Mouse (Mus musculus): ENCODE data around the gene Acvr1b. TPM values are rescaled to one million over a fixed set of nuclear protein-coding genes. Genes with fewer than 3 reads are reported as not detected.

Gene Acvr1b
- polyA plus RNA-seq (2017; shearing (Covaris generic)): 1 to 10 TPM; 1.8 to 3.8 TPM

DNA sequence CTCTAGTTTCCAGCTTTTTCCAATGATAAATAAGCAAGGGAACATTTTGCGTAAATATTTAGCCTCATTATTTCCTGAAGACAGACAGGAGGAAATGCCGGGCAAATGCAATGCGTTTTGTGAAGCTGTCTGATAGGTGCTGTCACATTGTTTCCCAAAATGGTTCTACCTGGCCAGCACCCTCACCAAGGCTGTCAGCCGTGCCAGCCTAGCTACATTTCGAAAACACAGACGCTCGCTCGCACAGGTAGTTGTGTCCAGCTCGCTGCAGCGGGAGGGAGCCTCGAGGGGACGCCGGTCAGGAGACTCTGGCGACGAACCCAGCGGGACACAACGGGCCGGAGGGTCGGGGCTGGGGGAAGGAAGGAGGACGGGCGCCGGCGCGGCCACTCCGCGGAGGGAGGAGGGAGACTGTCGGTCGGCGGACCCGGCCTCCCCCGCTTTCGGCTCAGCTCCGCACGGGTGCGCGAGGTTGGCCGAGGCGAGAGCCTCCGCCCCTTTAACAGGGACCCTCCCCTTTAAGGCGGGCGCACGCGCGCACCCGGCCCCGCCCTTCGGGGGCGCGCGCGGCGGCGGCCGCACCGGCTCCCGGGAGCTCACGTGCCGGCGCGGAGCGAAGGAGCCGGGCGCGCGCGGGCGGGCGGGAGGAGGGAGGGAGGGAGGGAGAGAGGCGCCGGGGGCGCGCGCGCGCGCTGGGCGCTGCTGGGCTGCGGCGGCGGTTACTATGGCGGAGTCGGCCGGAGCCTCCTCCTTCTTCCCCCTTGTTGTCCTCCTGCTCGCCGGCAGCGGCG lies at the start of gene Acvr1b:
Acvr1b (plus strand) TSS at position 647 of the 791 bp plus-strand sequence.

DNA sequence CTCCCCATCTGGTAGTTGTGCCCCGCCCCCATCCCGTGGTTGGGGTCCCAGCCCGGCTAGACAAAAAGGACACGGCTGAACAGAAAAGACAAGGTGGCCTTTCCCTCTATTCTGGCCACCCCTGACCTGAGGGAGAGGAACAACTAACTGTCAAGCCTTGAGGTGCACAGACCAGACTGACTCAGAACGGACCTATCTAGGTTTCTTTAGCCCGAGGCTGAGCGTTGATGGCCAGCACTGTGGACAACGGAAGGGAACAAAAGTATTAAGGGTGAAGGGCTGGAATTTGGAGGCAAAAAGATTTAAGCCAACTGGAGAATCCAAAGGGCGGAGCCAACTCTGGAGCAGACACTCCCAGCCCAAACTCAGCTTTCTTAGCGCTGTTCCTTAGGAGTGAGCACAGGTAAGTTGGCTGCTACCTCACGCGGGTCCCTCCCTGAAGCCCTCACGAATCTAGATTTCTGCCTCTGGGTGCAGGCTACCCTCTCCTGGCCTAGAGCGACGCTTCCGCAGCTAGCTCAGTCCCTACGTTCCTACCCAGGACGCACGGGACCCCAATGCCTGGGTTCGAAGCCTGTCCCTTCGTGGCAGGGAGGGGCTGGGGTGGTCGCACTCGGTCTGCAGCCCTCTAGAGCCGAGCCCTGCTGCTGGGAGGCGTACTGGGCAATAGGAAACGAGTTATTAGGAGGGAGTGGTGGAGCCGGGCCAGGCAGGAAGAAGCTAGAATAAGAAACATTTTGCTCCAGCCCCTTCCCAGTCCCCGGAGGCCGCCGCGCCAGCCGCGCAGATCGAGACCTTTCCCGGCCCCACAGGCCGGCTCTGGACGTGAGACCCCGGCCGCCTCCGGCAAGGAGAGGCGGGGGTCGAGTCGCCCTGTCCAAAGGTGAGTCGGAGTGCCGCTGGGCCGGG lies 45.4 kb upstream of the Acvr1b start, which contains the start of gene Acvrl1:
Acvrl1 (plus strand) TSS at position 342 of the 909 bp plus-strand sequence.

DNA sequence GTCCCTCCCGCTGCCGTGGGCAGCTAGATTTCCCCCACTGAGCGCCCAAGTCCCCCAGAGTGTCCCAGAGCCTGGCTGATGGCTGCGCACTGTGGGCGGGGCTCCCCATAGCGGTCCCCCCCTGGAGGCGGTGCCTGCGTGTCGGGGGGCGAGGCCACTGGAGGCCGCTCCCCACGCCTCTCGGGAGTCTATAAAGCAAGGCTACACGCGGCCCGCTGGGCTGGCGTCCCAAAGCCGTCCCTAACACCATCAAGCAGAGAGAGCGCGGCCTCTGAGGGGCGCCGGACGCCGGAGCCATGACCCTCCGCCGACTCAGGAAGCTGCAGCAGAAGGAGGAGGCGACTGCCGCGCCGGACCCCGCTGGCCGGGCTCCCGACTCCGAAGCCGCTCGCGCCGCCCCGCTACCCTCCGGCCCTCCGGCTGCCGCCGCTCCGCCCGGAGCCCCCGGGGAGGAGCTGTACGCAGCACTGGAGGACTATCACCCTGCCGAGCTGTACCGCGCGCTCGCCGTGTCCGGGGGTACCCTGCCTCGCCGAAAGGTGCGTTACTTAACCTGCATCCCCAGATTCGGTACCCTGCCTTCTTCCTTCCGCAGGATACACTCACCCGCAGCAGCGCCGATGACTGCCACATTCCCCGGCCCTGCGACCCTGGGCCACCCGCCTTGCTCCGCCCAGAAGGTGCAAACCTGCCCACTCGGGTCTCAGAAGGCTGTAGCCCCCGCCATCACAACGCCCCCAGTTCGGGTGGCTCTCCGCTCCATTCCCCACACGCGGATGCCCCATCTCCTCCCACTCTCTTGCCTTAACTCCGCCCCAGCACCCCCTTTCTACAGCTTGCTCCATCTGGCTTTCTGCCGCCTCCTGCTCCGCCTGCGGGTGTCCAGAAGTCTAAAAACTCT lies 50.4 kb downstream of the Acvr1b start, which contains the start of gene Grasp:
Grasp (plus strand) TSS at position 183 of the 901 bp plus-strand sequence.

DNA sequence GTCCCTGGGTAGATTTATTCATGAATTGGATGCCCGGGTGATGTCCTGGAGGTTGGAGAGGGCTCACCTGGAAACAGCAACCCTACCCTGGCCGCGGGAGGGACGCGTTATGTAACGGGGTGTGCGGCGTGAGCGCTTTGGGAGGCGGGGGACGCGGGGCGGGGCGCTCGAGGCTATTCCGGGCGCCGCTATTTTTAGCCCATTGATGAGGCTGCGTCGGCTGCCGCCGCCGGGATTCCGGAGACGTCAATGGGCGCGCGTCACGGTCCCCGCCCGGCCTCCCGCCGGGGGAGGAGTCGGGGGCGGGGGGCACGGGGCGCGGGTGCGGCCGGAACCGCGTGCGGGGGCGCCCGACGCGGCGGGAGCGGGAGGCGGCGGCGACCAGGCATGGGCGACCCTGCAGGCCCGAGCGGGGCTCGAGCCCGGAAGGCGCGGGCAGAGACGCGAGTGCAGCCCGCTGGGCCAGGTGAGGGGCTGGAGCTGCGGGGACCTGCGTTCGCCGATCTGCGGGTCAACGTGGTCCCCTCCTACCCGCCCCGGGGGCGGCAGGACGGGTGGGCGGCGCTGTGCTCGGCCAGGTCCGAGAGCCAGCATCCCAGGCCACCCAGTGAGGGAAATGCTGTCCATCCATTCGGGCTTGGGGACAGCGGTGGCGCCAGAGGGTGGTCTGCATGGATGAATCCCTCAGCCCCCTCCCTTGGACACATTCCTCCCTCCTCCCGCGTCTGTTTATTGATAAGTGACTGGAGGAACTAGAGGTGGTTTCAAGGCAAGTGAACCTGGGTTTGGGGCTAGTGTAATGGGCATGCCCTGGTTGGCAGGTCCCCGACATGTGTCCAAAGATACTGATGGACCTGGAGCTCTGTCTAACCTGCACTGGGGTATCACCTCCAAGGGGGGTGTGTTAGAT lies 80.3 kb downstream of the Acvr1b start, which contains the start of gene Nr4a1:
Nr4a1 (plus strand) TSS at position 384 of the 910 bp plus-strand sequence.

Other genes with a start within 250 kb of the Acvr1b start
- under 1 TPM in 1 of 2 experiments, not detected in 1; 0.19 TPM for gene Gm47841, start 126.7 kb upstream of the Acvr1b start, polyA plus RNA-seq (2017; shearing (Covaris generic))
- under 1 TPM; 0.12 to 0.54 TPM for gene Fignl2, start 95.5 kb upstream of the Acvr1b start, polyA plus RNA-seq (2017; shearing (Covaris generic))
- gene Ankrd33, start 58.3 kb upstream of the Acvr1b start, polyA plus RNA-seq (2017; shearing (Covaris generic)): not detected
- 1 to 10 TPM; 3.9 to 5.3 TPM for gene Acvrl1, start 45.5 kb upstream of the Acvr1b start, polyA plus RNA-seq (2017; shearing (Covaris generic))
- 10 to 100 TPM in 1 of 2 experiments, 1 to 10 TPM in 1; 5.2 to 18.9 TPM for gene Grasp, start 50.1 kb downstream of the Acvr1b start, polyA plus RNA-seq (2017; shearing (Covaris generic))
- gene Nr4a1, start 80.2 kb downstream of the Acvr1b start, polyA plus RNA-seq (2017; shearing (Covaris generic)): 100 to 1,000 TPM in 1 of 2 experiments, 10 to 100 TPM in 1; 34.6 to 106 TPM
- gene Atg101, start 110.2 kb downstream of the Acvr1b start, polyA plus RNA-seq (2017; shearing (Covaris generic)): 10 to 100 TPM; 58.8 to 63.1 TPM
- under 1 TPM in 1 of 2 experiments, not detected in 1; 0.55 TPM for gene 6030408B16Rik, start 119.1 kb downstream of the Acvr1b start, polyA plus RNA-seq (2017; shearing (Covaris generic))
- gene Krt80, start 196.1 kb downstream of the Acvr1b start, polyA plus RNA-seq (2017; shearing (Covaris generic)): 1 to 10 TPM in 1 of 2 experiments, not detected in 1; 4.4 TPM
- under 1 TPM; 0.11 to 0.12 TPM for gene Krt7, start 237.0 kb downstream of the Acvr1b start, polyA plus RNA-seq (2017; shearing (Covaris generic))